Mouse (Mus musculus): ENCODE measurements around the gene Mxi1. TPM values are rescaled to one million over a fixed set of nuclear protein-coding genes. Genes with fewer than 3 reads are reported as not detected.

Gene Mxi1
- total RNA-seq, 2 experiments from 2014 or later = 26.5 to 59.3 TPM

DNA sequence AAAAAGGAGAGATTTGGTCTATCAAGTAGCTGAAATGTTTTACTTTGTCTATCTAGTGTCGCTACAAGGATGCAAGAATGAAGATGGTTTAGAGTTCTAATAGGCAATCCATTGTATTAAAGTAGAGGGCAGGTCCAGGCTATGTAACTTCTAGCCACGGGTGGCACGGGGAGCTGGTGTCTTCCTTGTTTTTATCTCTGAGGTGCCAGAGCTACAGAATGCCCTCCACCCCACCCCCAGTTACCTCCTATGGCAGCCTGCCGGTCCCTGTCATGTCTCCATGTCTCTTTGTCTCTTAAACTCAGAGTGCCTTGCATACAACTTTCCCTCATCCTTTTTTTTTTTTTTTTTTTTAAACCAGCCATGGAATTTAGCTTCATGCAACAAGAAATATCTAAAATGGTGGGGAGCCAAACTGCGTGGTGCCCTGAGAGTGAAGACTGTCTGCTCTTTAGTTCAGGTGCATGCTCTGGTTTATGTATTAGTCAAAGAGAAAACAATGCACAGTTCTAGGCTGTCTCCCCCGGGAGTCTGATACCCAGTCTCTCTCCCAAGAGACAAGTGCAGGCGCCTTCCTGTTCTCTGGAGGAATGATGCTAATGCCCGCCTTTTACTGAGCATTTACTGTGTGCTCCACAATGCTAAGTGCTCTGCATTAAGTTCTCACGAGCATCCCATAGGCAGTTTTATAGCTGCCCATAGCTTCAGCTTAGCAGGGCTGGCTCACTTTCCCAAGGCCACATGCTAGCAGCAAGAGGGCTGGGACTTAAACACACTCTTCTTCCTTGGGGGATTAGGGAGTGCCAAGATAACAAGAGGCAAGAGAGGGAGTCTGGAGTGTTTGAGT, 10.2 kb downstream of the Mxi1 start:
- peak; percentile 49 for ATAC-seq (replicated peaks; ENCODE audit: poor library complexity)

DNA sequence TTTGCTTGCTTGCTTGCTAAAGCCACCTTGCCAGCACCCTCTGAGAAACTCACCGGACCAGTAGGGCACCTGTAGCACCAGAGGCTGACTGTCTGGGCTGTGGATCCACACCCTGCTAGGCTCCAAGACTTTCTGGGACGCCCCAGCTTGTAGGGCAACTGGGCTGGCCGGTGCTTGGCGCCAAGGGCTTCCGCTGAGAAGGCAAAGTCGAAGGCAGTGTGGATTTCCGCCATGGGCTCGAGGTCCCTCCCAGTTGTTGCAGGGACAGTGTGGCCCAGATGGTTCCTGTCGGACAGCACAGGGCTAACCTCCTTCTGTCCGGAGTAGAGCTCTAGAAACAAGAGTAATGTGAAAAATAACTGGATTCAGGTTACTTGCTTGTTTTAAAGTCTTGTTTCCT, 11.0 kb downstream of the Mxi1 start:
- no peak for ATAC-seq (replicated peaks; ENCODE audit: poor library complexity)

DNA sequence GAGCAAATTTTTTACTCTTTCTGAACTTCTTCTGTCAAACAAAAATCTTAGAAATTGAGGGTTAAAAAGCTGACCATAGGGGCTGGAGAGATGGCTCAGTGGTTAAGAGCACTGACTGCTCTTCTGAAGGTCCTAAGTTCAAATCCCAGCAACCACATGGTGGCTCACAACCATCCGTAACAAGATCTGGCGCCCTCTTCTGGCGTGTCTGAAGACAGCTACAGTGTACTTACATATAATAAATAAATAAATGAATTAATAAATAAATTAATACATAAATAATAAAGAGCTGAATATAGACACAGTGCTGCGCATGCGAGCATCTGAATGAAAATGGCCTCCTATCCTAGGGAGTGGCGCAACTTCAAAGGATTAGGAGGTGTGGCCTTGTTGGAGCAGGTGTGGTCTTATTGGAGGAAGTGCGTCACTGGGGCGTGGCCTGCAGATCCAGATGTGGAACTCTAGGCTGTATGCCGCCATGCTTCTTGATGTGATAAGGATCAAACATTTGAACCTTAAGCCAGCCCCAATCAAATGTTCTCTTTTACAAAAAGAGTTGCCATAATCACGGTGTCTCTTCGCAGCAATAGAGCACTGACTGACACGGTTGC, 12.2 kb downstream of the Mxi1 start:
- ATAC-seq (replicated peaks; ENCODE audit: poor library complexity) = no peak

DNA sequence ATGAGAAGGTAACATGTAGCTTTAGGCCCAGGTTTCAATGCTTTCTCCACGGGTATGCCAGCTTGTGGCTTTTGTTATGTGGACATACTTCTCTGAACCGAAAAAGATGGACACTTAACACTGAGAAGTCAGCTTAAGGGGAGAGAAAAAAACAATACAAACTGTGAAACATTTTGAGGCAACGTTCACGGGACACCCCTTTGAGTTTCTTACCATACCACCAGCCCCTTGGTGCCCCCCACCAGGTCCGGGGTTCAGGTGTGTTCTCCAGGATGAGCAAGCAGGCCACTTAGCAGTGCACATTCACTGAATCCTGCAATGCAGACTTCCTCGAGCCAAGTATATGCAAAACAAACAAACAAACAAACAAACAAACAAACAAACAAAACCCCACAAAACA, 14.5 kb downstream of the Mxi1 start:
- ATAC-seq (replicated peaks; ENCODE audit: poor library complexity) = no peak

DNA sequence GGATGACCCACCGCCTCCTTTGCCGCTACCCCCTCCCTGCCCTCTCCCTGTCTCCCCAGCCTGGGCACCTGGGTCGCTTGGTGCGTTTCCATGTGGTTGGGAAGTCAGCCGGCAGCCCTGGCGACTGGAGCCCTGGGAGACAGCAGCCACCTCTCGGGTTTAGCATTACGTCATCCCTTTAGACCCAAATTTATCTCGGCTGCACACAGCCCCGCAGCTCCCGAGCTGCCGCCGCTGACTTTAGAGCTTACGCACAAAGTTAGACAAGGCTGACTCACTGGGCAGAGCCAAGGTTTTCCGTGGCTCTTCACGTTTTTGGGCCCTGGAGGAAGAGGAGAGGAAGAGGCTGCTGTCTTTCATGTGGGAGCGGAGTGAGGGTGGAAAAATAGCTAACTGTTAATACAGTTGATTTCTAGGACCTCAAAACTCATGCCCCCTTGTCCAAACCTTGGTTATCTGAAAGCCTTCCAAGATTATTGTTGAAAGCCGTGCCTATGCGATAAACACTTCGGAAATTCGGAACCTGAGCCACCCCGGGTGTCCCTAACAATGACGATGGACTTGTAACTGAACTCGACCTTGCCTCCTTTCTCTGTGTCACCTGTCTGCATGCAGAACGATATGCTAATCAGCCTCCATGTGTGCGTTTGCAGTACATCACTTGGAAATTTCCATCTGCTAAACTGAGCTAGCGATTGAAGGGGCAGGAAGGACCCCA, 15.4 kb downstream of the Mxi1 start:
- ATAC-seq (replicated peaks; ENCODE audit: poor library complexity) = peak; percentile 51

DNA sequence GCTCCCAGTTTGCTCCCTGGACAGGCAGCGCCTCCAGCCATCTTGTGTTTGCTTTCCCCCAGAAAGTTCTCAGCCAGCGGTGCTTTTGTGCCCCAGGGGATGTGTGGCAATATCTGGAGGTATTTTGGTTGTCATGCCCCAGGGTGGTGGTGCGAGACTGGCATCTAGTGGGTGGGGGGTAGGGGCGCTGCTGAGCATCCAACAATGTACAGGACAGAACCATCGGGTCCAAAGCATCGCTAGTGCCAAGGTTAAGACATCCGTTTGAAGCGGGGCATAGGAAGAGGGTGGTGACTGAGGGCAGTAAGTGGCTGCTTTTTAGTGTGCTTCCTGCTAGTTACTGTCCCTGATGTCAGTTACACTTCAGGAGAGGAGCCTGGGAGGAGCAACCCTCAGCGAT, 17.8 kb downstream of the Mxi1 start:
- peak; percentile 32 for ATAC-seq (replicated peaks; ENCODE audit: poor library complexity)

DNA sequence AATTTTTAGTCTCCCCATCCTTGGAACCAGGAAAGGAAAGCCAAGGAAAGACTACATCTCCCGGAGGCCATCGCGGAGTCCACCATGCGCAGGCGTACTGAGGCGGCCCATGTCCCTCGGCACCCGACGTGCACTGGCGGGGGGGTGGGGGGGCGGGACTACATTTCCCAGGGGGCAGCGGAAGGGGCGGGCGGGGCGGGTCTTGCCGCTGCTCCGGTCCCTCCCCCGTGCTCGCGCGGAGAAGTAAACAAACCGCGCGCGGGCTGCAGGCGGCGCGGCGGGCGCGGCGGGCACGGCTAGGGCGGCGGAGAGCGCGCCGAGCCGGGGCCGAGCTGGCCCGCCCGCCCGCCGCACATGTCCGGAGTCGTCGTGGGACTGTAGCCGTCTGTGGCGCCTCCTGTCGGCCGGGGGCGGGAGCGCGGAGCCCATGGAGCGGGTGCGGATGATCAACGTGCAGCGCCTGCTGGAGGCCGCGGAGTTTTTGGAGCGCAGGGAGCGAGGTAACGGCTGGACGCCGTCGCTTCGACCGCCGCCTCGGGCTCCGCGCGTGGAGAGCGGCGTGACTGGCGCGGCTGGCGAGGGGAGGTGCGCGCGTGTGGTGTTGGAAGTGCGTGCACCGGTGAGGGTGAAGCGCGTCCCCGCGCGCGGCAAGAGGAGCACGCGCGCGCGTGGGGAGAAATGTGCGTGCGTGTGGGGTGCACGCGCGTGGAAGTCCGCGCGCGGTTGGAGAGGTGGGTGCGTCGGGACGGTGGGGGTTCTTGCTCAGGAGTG, 19.1 kb downstream of the Mxi1 start:
- peak; percentile 45 for ATAC-seq (replicated peaks; ENCODE audit: poor library complexity)

DNA sequence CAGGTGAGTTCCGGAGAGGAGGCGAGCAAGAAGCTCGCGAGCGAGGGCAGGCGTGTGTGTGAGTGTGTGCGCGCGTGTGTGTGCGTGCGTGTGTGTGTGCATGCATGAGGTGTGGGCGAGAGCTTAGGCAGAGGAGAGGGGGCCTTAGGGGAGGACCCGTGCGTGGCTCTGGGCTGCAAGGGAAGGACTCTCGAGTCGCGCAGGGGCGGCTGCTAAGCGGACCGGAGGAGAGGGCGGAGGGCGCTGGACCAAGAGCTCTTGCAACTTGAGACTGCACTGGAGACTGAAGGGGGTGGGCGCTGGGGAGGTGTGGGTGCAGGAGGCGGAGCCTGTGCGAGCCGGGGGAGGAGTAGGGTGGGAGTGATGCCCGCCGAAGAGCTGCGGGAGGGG, 19.7 kb downstream of the Mxi1 start:
- peak; percentile 54 for ATAC-seq (replicated peaks; ENCODE audit: poor library complexity)

DNA sequence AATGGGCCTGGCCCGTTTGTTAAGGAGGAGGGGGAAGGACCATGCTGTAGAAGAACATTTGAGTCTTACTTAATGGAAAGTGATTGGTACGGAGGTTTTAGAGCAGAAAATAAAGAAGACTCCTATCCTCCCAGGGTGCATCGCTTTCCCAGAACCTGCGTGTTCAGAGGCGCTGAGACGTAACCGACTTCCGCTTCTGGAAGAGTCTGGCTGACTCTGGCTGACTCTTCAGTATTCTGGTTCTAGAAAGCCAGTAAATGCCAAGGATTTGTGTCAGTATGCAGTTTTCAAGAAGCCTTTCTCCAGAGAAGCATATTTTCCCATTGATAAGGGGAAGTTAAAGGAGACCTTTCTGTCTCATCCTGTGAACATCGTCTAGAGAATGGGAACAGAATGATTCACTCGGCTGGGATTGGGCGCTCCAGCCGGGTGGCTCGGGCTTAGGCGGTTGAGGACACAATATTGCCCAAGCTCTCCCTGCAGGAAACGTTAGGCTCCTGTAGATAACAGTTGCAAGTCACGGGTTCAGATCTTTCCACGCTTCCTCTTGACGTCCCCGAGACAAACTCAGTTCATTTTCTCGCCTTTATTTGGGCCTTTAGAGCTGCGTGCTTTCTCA, 21.7 kb downstream of the Mxi1 start:
- peak; percentile 17 for ATAC-seq (replicated peaks; ENCODE audit: poor library complexity)

DNA sequence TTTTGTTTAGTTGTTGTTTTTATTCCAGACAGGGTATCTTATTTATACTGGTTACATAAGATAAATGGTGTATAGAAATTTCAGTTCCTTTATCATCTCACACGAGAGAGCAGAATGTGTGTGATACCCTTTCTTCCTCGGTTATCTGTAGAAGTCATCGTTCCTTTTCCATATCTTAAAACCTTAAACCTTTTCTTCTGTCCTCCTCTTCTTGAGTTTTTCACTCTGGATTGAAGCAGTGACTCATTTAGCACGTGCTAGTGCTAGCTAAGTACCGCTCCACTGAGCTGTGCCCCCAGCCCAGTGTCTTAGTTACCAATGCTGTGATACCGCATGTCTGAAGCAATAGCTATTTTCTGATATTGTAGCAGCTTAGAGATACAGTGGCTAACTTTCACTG, 23.4 kb downstream of the Mxi1 start:
- ATAC-seq (replicated peaks; ENCODE audit: poor library complexity) = no peak

DNA sequence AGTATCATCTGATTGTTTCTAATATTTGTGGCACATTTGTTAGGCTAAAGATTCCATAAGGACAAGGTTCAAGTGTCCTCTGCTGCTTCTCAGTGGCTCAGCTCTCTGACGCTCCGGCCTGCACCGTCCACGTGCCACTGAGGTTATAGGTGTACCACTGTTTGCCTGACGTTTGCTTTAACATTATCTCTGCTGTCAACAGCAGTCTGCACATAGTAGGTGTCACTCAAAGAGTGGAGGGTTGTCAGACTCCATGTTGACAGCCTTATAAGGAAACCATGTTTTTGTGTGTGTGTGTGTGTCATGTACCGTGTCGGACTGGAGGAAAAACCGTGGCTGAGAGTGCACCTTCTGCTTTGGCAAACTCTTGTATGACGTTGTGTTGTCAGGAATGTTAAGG, 24.9 kb downstream of the Mxi1 start:
- ATAC-seq (replicated peaks; ENCODE audit: poor library complexity) = no peak

DNA sequence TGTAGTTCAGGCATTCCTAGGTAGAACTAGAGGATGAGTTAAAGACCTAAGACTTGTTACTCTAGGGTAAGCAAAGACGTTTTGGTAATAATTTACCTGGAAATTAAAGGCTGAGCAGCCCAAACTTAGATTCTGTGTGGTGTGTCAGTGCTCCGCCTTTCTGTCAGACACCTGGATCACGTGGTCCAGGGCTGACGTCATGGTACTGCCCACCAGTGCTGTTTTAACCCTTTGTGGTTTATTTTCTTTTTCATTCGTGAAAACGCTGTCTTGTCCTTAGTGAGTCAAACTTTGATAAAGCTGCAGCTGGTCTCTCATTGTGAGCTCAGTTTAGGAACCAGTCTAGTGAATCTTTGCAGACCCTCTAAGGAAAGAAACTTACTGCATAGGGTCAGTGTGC, 30.1 kb downstream of the Mxi1 start:
- no peak for ATAC-seq (replicated peaks; ENCODE audit: poor library complexity)

DNA sequence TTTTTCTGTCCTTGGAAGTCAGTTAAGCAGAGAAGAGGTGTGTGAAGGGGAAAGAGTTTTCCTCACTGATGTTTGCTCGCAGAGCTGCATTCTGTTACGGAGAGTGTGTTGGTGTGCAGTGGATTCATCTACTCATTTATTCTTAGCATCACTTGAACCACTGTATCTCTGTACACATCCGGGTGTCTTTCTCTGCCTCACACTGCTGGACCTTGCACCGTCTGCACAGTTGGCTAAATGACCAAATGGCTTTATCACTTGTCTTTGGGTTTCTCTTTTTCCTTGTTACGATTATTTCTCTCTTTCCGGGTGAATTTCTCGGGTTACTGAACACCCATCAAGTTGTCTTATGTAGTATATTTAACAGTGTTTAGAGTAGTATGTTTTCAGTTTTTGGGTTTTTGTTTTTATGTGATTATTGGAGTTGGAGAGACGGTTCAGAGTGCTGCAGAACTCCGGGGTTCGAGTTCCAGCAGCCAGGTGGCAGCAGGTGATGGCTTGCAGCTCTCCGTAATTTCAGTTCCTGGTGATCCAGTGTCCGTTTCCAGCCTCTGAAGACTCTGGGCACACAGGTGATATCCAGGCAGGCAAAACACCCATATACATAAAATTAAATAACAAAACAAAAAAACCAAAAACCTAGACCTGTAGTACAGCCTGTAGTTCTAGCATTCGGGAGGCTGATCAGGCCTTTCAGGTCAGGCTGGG, 33.0 kb downstream of the Mxi1 start:
- no peak for ATAC-seq (replicated peaks; ENCODE audit: poor library complexity)

DNA sequence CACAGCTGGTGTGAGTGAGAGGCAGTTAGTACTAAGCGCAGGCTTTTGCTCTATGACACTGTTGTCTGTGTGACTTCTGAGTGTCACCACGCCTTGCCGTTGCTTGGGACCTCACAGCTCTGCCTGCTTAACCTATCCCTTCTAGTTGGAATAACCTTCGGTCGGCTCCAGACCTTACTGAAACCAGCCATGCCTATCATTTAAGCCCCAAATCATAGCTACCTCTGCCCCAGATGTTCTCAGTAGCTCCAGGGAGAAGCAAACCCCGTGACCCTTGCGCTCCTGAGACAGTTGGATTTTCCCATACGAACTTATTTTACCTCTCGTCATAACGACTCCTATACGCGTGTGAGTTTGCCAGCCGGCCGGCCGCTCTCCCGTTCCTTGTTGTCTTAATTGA, 33.7 kb downstream of the Mxi1 start:
- ATAC-seq (replicated peaks; ENCODE audit: poor library complexity) = no peak

DNA sequence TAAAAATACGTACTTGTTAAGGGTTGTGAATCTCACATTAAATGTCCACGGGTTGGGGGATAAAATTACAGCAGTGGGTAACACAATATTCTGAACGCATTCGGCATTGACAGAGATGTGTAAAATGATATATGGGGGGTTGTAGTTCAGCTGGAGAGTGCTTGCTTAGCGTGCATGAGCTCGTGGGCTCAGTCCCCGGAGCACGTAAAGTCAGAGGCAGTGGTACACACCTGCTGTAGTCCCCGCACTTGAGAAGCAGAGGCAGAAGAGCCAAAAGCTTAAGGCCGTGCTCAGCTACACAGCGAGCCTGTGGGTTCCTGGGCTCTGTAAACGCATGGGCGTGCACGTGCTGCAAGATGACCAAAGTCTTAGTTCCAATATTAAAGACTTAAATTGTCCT, 35.4 kb downstream of the Mxi1 start:
- no peak for ATAC-seq (replicated peaks; ENCODE audit: poor library complexity)

DNA sequence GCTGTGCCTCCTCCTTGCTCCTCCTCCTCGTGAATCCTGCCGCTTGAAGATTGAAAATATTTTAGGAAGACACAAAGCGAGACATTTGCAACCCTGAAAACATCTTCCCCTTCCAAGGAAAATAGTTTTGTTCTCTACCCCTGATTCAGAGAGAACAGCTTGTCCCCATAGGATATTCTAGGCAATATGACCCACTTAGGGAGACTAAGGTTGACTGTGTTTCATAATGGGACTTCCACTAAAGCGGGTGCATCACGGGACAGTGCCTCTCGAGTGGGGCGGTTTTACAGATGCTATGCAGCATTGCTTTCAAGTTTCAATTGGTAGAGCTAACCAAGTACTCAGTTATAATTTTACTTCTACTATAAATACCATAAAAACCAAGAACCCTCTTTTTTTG, 43.5 kb downstream of the Mxi1 start:
- no peak for ATAC-seq (replicated peaks; ENCODE audit: poor library complexity)

DNA sequence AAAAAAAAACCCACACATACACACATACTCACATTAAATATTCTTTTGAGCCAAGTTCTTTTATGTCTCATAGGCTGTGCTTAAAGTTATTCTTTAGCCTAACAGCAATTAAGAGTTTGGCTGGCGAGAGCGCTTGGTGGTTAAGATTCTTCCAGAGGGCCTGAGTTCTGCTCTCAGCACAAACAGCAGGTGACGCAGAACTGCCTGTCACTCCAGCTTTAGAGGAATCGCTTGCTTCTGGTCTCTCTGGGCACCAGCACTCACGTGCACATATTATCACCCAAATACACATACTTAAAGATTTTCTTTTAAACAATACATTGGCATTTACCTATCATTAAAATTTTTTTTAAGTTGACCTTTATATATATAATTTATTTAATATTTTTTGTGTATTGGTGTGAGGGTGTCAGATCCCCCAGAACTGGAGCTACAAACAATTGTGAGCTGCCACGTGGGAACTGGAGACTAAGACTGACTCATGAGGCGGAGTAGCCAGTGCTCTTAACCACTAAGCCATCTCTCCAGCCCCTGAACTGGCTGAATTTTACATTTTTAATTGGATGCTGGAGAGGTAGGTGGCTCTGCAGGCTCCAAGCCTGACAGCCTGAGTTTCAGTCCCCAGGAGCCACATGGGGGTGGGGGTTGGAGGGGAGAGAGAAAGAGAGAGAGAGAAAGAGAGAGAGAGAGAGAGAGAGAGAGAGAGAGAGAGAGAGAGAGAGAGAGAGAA, 44.1 kb downstream of the Mxi1 start:
- ATAC-seq (replicated peaks; ENCODE audit: poor library complexity) = no peak

DNA sequence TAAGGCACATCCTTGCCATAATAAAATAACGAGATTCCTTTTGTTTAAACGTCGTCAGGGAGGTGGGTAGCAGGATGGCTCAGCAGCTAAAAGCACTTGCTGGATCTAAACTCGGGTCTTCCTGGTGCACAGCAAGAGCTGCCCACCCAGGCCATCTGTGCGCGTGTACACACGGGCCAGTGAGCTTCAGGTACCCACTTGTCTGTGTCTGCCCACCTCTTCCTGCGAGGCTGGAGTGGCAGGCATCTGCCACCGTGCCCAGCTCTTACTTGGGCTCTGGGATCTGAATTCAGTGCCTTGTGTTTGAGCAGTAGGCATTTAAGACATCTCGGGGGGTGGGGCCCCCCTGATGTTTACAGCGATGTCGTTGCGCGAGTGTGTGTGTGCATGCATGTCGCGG, 44.7 kb downstream of the Mxi1 start:
- ATAC-seq (replicated peaks; ENCODE audit: poor library complexity) = no peak

All from megakaryocyte progenitor cell, adult 5-6 weeks (primary cell).